Mouse (Mus musculus): Measurements from ENCODE around the gene Ncf2. TPM values are rescaled to one million over a fixed set of nuclear protein-coding genes. Genes with fewer than 3 reads are reported as not detected.

Gene Ncf2
- polyA plus RNA-seq, 1 experiment from 2014 or later, result 2.2 TPM

DNA sequence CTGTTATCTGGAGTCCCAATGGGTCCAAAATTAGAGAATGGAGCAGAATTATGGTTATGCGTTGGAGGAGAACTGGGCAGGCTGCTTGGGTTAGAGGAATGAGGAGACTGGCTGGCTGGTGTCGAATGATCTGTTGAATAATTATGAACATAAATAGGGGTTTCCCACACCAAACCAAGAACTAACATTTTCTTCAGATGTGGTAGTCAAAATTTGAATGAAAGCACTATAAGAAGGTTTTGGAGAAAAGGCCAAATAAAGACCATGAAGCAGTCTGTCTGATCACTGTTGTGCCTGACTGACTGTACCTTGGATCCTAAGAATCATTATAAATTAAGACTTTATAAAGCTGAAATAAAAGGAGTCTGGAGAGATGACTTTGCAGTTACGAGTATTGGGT, 40.3 kb downstream of the Ncf2 start:
- no peak for ATAC-seq (ENCODE audit: low FRiP score)
- H3K27ac ChIP-seq, result no peak overlapping the region
- H3K4me1 ChIP-seq (replicated peaks; ENCODE audit: control insufficient read depth, insufficient read depth, low read length), result no peaks in the 10 kb centered on the region
- H3K4me3 ChIP-seq (replicated peaks; ENCODE audit: low read length), result no peak overlapping the region
- peaks cover 96% of the 10 kb centered on the region for H3K36me3 ChIP-seq (replicated peaks; ENCODE audit: control insufficient read depth, insufficient read depth)
- H3K27me3 ChIP-seq (ENCODE audit: control insufficient read depth, insufficient read depth, low read length), result no peaks in the 10 kb centered on the region
- no peaks in the 10 kb centered on the region for H3K9me3 ChIP-seq (ENCODE audit: control insufficient read depth, low read length)
- 93% methylated on average over 3 of the region's 3 CpGs for WGBS
- H3K4me2 ChIP-seq (replicated peaks), result no peak overlapping the region
- no peak overlapping the region for H3K9ac ChIP-seq
- no peak for DNase-seq (ENCODE audit: low spot score)

DNA sequence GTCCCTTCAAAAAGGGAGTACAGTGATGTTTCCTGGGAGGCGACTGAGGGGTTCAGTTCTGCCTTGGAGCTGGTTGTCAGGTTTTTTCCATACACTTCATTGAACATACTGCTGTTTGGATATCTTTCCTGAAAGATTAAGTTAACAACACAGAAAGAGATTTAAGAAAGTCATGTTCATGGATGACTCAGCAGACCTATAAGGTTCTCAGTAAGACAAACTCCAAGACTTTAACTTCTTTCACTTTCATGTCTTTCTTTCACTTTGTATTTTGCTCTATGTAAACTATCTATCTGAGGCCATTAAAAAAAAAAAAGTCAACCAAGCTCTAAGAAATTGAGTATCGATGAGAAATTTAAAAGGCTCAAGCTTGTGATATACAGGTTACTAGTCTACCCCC, 41.1 kb downstream of the Ncf2 start:
- Histone ChIP-seq H3K27ac (no peak overlapping the region), H3K9ac (no peak overlapping the region), H3K36me3 (replicated peaks; ENCODE audit: control insufficient read depth, insufficient read depth) (peaks cover 96% of the 10 kb centered on the region), H3K9me3 (ENCODE audit: control insufficient read depth, low read length) (no peaks in the 10 kb centered on the region), H3K4me2 (replicated peaks) (no peak overlapping the region), H3K27me3 (ENCODE audit: control insufficient read depth, insufficient read depth, low read length) (no peaks in the 10 kb centered on the region), H3K4me1 (replicated peaks; ENCODE audit: control insufficient read depth, insufficient read depth, low read length) (no peaks in the 10 kb centered on the region), H3K4me3 (replicated peaks; ENCODE audit: low read length) (no peak overlapping the region)
- 100% methylated on average over 2 of the region's 2 CpGs for whole genome bisulfite sequencing
- no peak for ATAC-seq (ENCODE audit: low FRiP score)
- DNase-seq (ENCODE audit: low spot score), result no peak

DNA sequence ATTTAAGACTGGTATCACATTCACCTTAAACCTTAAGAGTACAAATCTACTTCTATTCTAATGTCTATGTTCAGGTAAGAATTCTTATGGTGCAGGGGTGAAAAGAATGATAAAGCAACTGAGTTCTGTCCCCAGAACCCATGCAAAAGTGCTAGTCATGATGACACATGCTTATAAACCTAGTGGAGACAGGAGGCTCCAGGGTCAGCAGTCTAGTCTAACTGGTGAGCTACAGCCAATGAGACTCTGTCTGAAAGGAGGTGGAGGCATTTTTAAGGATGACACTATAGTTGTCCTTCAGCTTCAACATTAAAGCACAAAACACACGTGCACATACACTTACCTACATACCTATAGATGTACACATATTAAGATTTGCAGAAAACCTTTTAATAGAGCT, 44.6 kb downstream of the Ncf2 start:
- no peaks in the 10 kb centered on the region for H3K27me3 ChIP-seq (ENCODE audit: control insufficient read depth, insufficient read depth, low read length)
- no peak for ATAC-seq (ENCODE audit: low FRiP score)
- 97% methylated on average over 1 of the region's 1 CpGs for WGBS
- no peak overlapping the region for H3K4me3 ChIP-seq (replicated peaks; ENCODE audit: low read length)
- no peak overlapping the region for H3K4me2 ChIP-seq (replicated peaks)
- DNase-seq (ENCODE audit: low spot score), result no peak
- H3K9ac ChIP-seq, result no peak overlapping the region
- H3K9me3 ChIP-seq (ENCODE audit: control insufficient read depth, low read length), result no peaks in the 10 kb centered on the region
- no peaks in the 10 kb centered on the region for H3K4me1 ChIP-seq (replicated peaks; ENCODE audit: control insufficient read depth, insufficient read depth, low read length)
- peaks cover 98% of the 10 kb centered on the region for H3K36me3 ChIP-seq (replicated peaks; ENCODE audit: control insufficient read depth, insufficient read depth)
- no peak overlapping the region for H3K27ac ChIP-seq

DNA sequence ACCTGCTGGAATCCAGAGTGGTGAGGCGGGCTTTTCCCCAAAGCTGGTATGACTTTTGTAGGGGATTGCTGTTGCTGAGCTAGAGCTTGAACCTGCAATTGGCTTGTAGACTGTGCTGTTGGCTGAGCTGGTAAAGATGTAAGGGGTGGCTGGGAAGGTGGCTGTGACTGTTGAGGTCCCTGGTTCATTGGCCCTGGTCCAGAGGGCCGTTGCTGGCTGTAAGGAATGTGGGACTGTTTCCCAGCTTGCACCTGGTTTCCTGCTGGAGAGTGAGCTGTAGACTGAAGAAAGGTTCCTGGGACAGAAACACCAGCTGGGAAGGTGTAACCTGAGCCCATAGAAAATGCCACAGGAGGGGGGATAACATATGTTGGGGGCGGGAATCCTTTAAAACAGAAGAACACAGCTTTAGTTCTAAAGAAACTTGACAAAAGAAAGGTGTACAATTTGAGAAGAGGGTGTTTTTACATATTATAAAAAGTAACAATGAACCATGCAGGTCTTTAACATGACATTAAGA, 45.3 kb downstream of the Ncf2 start:
- Histone ChIP-seq H3K27ac (no peak overlapping the region), H3K4me3 (replicated peaks; ENCODE audit: low read length) (no peak overlapping the region), H3K9ac (no peak overlapping the region), H3K9me3 (ENCODE audit: control insufficient read depth, low read length) (no peaks in the 10 kb centered on the region), H3K27me3 (ENCODE audit: control insufficient read depth, insufficient read depth, low read length) (no peaks in the 10 kb centered on the region), H3K36me3 (replicated peaks; ENCODE audit: control insufficient read depth, insufficient read depth) (peaks cover 94% of the 10 kb centered on the region), H3K4me1 (replicated peaks; ENCODE audit: control insufficient read depth, insufficient read depth, low read length) (no peaks in the 10 kb centered on the region), H3K4me2 (replicated peaks) (no peak overlapping the region)
- no peak for DNase-seq (ENCODE audit: low spot score)
- no peak for ATAC-seq (ENCODE audit: low FRiP score)
- WGBS, result 88% methylated on average over 3 of the region's 3 CpGs

DNA sequence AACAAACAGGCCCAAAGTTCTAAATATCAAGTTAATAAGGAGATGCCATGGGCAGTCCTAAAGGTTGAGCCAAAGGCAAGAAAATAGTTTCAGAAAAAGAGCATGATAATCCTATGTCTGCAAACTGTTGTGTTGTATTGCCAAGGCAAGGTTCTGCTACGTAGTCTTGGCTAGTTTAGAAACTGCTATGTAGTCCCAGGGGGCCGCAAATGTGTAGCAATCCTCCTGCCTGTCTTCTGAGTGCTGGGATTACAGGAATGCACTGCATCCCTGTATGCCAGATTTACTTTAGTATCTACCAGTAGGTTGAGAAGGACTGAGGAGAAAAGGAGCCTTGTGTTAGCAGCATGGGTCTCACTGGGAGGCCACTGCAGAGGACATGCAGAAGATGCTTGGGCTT, 46.9 kb downstream of the Ncf2 start:
- Histone ChIP-seq H3K27ac (no peak overlapping the region), H3K4me2 (replicated peaks) (no peak overlapping the region), H3K36me3 (replicated peaks; ENCODE audit: control insufficient read depth, insufficient read depth) (peaks cover 94% of the 10 kb centered on the region), H3K9ac (no peak overlapping the region), H3K4me3 (replicated peaks; ENCODE audit: low read length) (no peak overlapping the region), H3K4me1 (replicated peaks; ENCODE audit: control insufficient read depth, insufficient read depth, low read length) (no peaks in the 10 kb centered on the region), H3K27me3 (ENCODE audit: control insufficient read depth, insufficient read depth, low read length) (no peaks in the 10 kb centered on the region), H3K9me3 (ENCODE audit: control insufficient read depth, low read length) (no peaks in the 10 kb centered on the region)
- no peak for DNase-seq (ENCODE audit: low spot score)
- 93% methylated on average over 2 of the region's 2 CpGs for WGBS
- ATAC-seq (ENCODE audit: low FRiP score), result no peak

DNA sequence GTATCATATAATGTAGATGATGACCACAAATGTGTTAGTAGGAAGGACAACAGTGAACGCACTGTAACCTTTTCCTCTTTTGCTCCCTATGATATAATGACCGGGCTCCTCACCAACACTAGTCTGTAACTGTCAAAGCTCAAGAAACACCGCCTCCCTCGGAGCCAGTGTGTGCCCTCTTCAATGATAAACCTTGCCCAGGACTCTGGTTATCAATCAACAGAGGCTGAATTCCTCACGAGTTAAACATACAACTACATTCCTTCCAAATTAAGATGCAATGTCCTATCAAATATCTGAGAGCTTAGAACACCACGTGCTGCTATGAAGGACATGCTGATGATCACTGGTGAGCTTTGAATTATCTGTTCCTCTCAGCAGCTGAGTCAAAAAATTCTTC, 69.9 kb downstream of the Ncf2 start:
- H3K4me3 ChIP-seq (replicated peaks; ENCODE audit: low read length), result no peak overlapping the region

DNA sequence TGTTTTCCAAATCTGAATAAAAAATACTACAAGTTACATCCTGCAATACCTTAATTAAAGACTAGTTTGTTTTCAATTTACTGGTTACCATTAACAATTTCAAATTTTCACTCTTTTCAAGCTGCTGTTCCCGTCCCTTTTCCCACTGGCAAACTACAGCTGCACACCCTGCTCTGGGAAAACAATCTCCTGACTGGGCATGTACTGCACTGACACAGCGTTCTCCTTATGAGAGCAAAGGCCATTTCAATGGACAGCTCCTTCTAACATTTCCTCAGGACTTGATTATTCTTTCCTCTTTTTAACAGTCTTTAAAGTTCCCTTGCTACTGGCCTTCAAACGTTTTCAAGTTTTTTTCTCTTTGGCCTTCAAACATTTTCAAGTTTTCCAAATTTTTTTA, 71.0 kb downstream of the Ncf2 start:
- Histone ChIP-seq H3K4me2 (replicated peaks) (no peak overlapping the region), H3K9ac (no peak overlapping the region), H3K27me3 (ENCODE audit: control insufficient read depth, insufficient read depth, low read length) (no peaks in the 10 kb centered on the region), H3K27ac (no peak overlapping the region), H3K9me3 (ENCODE audit: control insufficient read depth, low read length) (no peaks in the 10 kb centered on the region), H3K4me3 (replicated peaks; ENCODE audit: low read length) (no peak overlapping the region), H3K36me3 (replicated peaks; ENCODE audit: control insufficient read depth, insufficient read depth) (peaks cover 30% of the 10 kb centered on the region), H3K4me1 (replicated peaks; ENCODE audit: control insufficient read depth, insufficient read depth, low read length) (peaks cover 2% of the 10 kb centered on the region; the same call in 1 of the 2 replicates)
- WGBS, result 84% methylated on average over 3 of the region's 3 CpGs
- DNase-seq (ENCODE audit: low spot score) (no peak), ATAC-seq (ENCODE audit: low FRiP score) (no peak)

More for the DNA sequence above, 69.9 kb downstream of the Ncf2 start:
- Histone ChIP-seq H3K4me2 (replicated peaks) (no peak overlapping the region), H3K27me3 (ENCODE audit: control insufficient read depth, insufficient read depth, low read length) (no peaks in the 10 kb centered on the region), H3K36me3 (replicated peaks; ENCODE audit: control insufficient read depth, insufficient read depth) (peaks cover 41% of the 10 kb centered on the region), H3K27ac (no peak overlapping the region), H3K9ac (no peak overlapping the region), H3K9me3 (ENCODE audit: control insufficient read depth, low read length) (no peaks in the 10 kb centered on the region), H3K4me1 (replicated peaks; ENCODE audit: control insufficient read depth, insufficient read depth, low read length) (peaks cover 2% of the 10 kb centered on the region; the same call in 1 of the 2 replicates)
- ATAC-seq (ENCODE audit: low FRiP score) (no peak), DNase-seq (ENCODE audit: low spot score) (no peak)
- 94% methylated on average over 6 of the region's 6 CpGs for WGBS

Other genes with a start within 250 kb of the Ncf2 start
- 0.20 TPM in 1 of 2 replicates, not detected in the other for gene Apobec4, start 49.6 kb upstream of the Ncf2 start, polyA plus RNA-seq (2014; fragmentation: Nextera tagmentation; extraction: Ambion mirVana)
- gene Rgl1, start 33.8 kb upstream of the Ncf2 start, polyA plus RNA-seq (2014; fragmentation: Nextera tagmentation; extraction: Ambion mirVana), result 20.0 and 20.9 TPM in 2 replicates
- 336 and 364 TPM in 2 replicates for gene Arpc5, start 33.7 kb upstream of the Ncf2 start, polyA plus RNA-seq (2014; fragmentation: Nextera tagmentation; extraction: Ambion mirVana)
- 39.1 and 43.8 TPM in 2 replicates for gene Smg7, start 102.5 kb downstream of the Ncf2 start, polyA plus RNA-seq (2014; fragmentation: Nextera tagmentation; extraction: Ambion mirVana)
- gene Nmnat2, start 154.8 kb downstream of the Ncf2 start, polyA plus RNA-seq (2014; fragmentation: Nextera tagmentation; extraction: Ambion mirVana), result 81.6 and 84.7 TPM in 2 replicates

Measured in hindbrain, embryonic 14.5 days (tissue).